ENCODE assay signal across 33 mouse cellular contexts in genomic region chr8:83437077-83437476, GRCm38 (mm10). TPM values are rescaled to one million over a fixed set of nuclear protein-coding genes. Genes with fewer than 3 reads are reported as not detected.
DNase-seq lines count a peak whose midpoint lies in the region; ATAC-seq and TF ChIP-seq lines count a peak whose summit lies in the region.
"Had no signal": no experiment of that assay in that cellular context is flagged by ENCODE, and none has a peak within 500 bp of the region (broad histone marks: within the 10 kb centered on the region; RNA-seq: fewer than 3 reads in every experiment).

No protein-coding gene starts in this region.

- H3K27me3 ChIP-seq in CH12.LX (replicated peaks), result no peaks in the 10 kb centered on the region
- no peaks in the 10 kb centered on the region for H3K27me3 ChIP-seq in forebrain, embryonic 15.5 days
- no peaks in the 10 kb centered on the region for H3K27me3 ChIP-seq in neural tube, embryonic 15.5 days (replicated peaks)
- H3K27me3 ChIP-seq: embryonic facial prominence, embryonic 13.5 days; forebrain, embryonic 12.5 days; heart, embryonic 15.5 days; Patski had no signal

- peaks cover 2 to 23% of the 10 kb centered on the region in 2 experiments; a peak in 3 of 4 replicates for H3K4me1 ChIP-seq in CH12.LX (ENCODE audit: control insufficient read depth in 1 of 2, insufficient read depth in 2 of 2)
- H3K4me1 ChIP-seq in forebrain, embryonic 15.5 days, result peaks cover 24% of the 10 kb centered on the region
- peaks cover 19% of the 10 kb centered on the region for H3K4me1 ChIP-seq in neural tube, embryonic 15.5 days

- in situ Hi-C loops in CH12.LX (cut with MboI; ENCODE audit: low pct_ligation_motif_present, low pct_unique_long_range_greater_than_20kb, low sequenced_read_pairs), result no loop called here

- peaks cover 7 to 40% of the 10 kb centered on the region in 2 experiments for H3K36me3 ChIP-seq in CH12.LX (replicated peaks in 1 of 2; ENCODE audit: control insufficient read depth in 1 of 2, insufficient read depth in 1 of 2, low read length in 1 of 2)
- peaks cover 29% of the 10 kb centered on the region for H3K36me3 ChIP-seq in forebrain, embryonic 15.5 days
- peaks cover 27% of the 10 kb centered on the region for H3K36me3 ChIP-seq in neural tube, embryonic 15.5 days

- peaks cover 16% of the 10 kb centered on the region for H3K79me2 ChIP-seq in CH12.LX (replicated peaks; ENCODE audit: control insufficient read depth, extremely low read depth, insufficient read depth, poor library complexity, severe bottlenecking)

- H3K4me3 ChIP-seq in CH12.LX (replicated peaks in 1 of 3; ENCODE audit: low read depth in 2 of 3, low read length in 2 of 3, poor library complexity in 1 of 3), result no peak overlapping the region
- H3K4me3 ChIP-seq in forebrain, embryonic 15.5 days, result no peak overlapping the region
- H3K4me3 ChIP-seq in neural tube, embryonic 15.5 days (replicated peaks), result no peak overlapping the region
- H3K4me3 ChIP-seq: embryonic facial prominence, embryonic 10.5 days; embryonic facial prominence, embryonic 13.5 days; erythroblast, embryonic 14.5 days; forebrain, embryonic 12.5 days; heart, embryonic 12.5 days; heart, embryonic 15.5 days had no signal

- DNase-seq in layer of hippocampus, adult 9-11 months, result peak; percentile 48
- DNase-seq in layer of hippocampus, adult 18-20 months (ENCODE audit: low spot score in 2 of 2), result no peak
- DNase-seq in 416B (ENCODE audit: low read depth) (peak; percentile 68), CH12.LX (ENCODE audit: extremely low read depth) (peak; percentile 21)
- no peak for DNase-seq in lung, postnatal 10 days
- DNase-seq: adrenal gland, postnatal 10 days; adrenal gland, postnatal 36 days; cerebellum, adult 11 months; cerebellum, adult 2 months; cerebellum, adult 9-11 months; cerebellum, postnatal 25 days; embryo, embryonic 11 days; gastrocnemius, postnatal 25 days; heart, postnatal 10 days; heart, postnatal 36 days had no signal

- peak; percentile 76 for ATAC-seq in granulocyte monocyte progenitor cell, adult 5-6 weeks (replicated peaks; ENCODE audit: poor library complexity, severe bottlenecking)
- no peak for ATAC-seq in forebrain, embryonic 15.5 days (replicated peaks)
- ATAC-seq in neural tube, embryonic 15.5 days (ENCODE audit: low FRiP score), result no peak
- ATAC-seq: forebrain, embryonic 16.5 days; hindbrain, postnatal 0 days; inflammation-experienced regulatory T-cells, adult 6 months; Patski had no signal

- no peaks in the 10 kb centered on the region for H3K9me3 ChIP-seq in CH12.LX (replicated peaks; ENCODE audit: low read length)
- H3K9me3 ChIP-seq in forebrain, embryonic 15.5 days, result no peaks in the 10 kb centered on the region
- H3K9me3 ChIP-seq in neural tube, embryonic 15.5 days (replicated peaks), result no peaks in the 10 kb centered on the region
- H3K9me3 ChIP-seq: embryonic facial prominence, embryonic 10.5 days; embryonic facial prominence, embryonic 13.5 days; forebrain, embryonic 12.5 days; G1E; heart, embryonic 12.5 days; heart, embryonic 15.5 days had no signal

- no peak overlapping the region for H3K27ac ChIP-seq in CH12.LX (ENCODE audit: insufficient read depth, low read depth)
- H3K27ac ChIP-seq in forebrain, embryonic 15.5 days (replicated peaks), result no peak overlapping the region
- H3K27ac ChIP-seq in neural tube, embryonic 15.5 days (replicated peaks), result no peak overlapping the region
- H3K27ac ChIP-seq: embryonic facial prominence, embryonic 10.5 days; embryonic facial prominence, embryonic 13.5 days; forebrain, embryonic 12.5 days; heart, embryonic 15.5 days; hindbrain, embryonic 14.5 days; hindbrain, postnatal 0 days had no signal

- dilution Hi-C loops in CH12.LX (cut with MboI; ENCODE audit: extremely low pct_ligation_motif_present, extremely low pct_unique_long_range_greater_than_20kb, low sequenced_read_pairs), result no loop called here

- no peak for TF ChIP-seq RAD21 in CH12.LX (IDR thresholded peaks at IDR 0.05; ENCODE audit: low read depth, low read length)

- WGBS in forebrain, embryonic 15.5 days, result 90% methylated on average over 1 of the region's 1 CpGs
- WGBS in neural tube, embryonic 15.5 days, result 95% methylated on average over 1 of the region's 1 CpGs

- no peak for TF ChIP-seq CTCF in CH12.LX (conservative IDR thresholded peaks at IDR 0.05 in 1 of 2, IDR thresholded peaks at IDR 0.05 in 1 of 2; ENCODE audit: low read depth in 2 of 2, low read length in 2 of 2)

- H3K9ac ChIP-seq in CH12.LX (ENCODE audit: insufficient read depth, low read depth), result no peak overlapping the region
- no peak overlapping the region for H3K9ac ChIP-seq in forebrain, embryonic 15.5 days (replicated peaks)
- H3K9ac ChIP-seq in neural tube, embryonic 15.5 days (replicated peaks), result no peak overlapping the region
- H3K9ac ChIP-seq: embryonic facial prominence, embryonic 13.5 days; forebrain, embryonic 12.5 days; heart, embryonic 12.5 days; heart, embryonic 15.5 days; hindbrain, embryonic 14.5 days had no signal

- no peak for TF ChIP-seq EP300 in CH12.LX (IDR thresholded peaks at IDR 0.05; ENCODE audit: low read length)

- TF ChIP-seq POLR2A in CH12.LX (IDR thresholded peaks at IDR 0.05; ENCODE audit: low read depth, low read length), result no peak

- no peak overlapping the region for H3K4me2 ChIP-seq in CH12.LX (ENCODE audit: insufficient read depth, low read depth, poor library complexity, severe bottlenecking)
- H3K4me2 ChIP-seq in forebrain, embryonic 15.5 days (replicated peaks), result no peak overlapping the region
- no peak overlapping the region for H3K4me2 ChIP-seq in neural tube, embryonic 15.5 days
- H3K4me2 ChIP-seq: embryonic facial prominence, embryonic 13.5 days; forebrain, embryonic 12.5 days; heart, embryonic 12.5 days; heart, embryonic 15.5 days; hindbrain, embryonic 14.5 days had no signal

TF ChIP-seq in CH12.LX, 34 proteins besides CTCF, POLR2A, EP300 and RAD21:
- TF ChIP-seq ELF1 (IDR thresholded peaks at IDR 0.05; ENCODE audit: low read depth, low read length), result no peak
- no peak for TF ChIP-seq ZNF384 (IDR thresholded peaks at IDR 0.05; ENCODE audit: low read depth, low read length)
- no peak for TF ChIP-seq ZC3H11A (IDR thresholded peaks at IDR 0.05; ENCODE audit: low read depth, low read length)
- no peak for TF ChIP-seq E2F4 (IDR thresholded peaks at IDR 0.05; ENCODE audit: insufficient replicate concordance, low read depth, low read length)
- TF ChIP-seq JUN (IDR thresholded peaks at IDR 0.05; ENCODE audit: insufficient read depth, low read depth, low read length), result no peak
- TF ChIP-seq TBP (conservative IDR thresholded peaks at IDR 0.05; ENCODE audit: low read depth, low read length), result no peak

RNA-seq across cellular contexts. Expression of gene Scoc, which starts 21.1 kb away (rescaled TPM):
- 100 to 1,000 TPM; 221 to 233 TPM for total RNA-seq in layer of hippocampus, adult 18-20 months (2021)
- 28.9 and 37.8 TPM in 2 replicates for total RNA-seq in CH12.LX (2012; rRNA removed)
- total RNA-seq in CH12.LX (2014; rRNA removed), result 79.7 and 85.9 TPM in 2 replicates
- polyA plus RNA-seq in CH12.LX (2012; ENCODE audit: insufficient read length, low read depth), result 25.4 and 34.5 TPM in 2 replicates
- 35.8 and 47.8 TPM in 2 replicates for total RNA-seq in granulocyte monocyte progenitor cell, adult 5-6 weeks (2014; fragmentation: Nextera tagmentation)
- total RNA-seq in granulocyte monocyte progenitor cell, adult 5-6 weeks (2017), result 26.2 and 34.8 TPM in 2 replicates
- polyA plus RNA-seq in forebrain, embryonic 15.5 days (2015; fragmentation: Nextera tagmentation; extraction: Ambion mirVana), result 208 and 220 TPM in 2 replicates
- 272 and 290 TPM in 2 replicates for polyA plus RNA-seq in neural tube, embryonic 15.5 days (2015; fragmentation: Nextera tagmentation; extraction: Ambion mirVana)

RNA-seq across cellular contexts. Expression of gene Clgn, which starts 47.4 kb away (rescaled TPM):
- 1 to 10 TPM; 7.9 to 8.1 TPM for total RNA-seq in layer of hippocampus, adult 18-20 months (2021)
- total RNA-seq in CH12.LX (2012; rRNA removed) (0.59 TPM in 2 replicates), CH12.LX (2014; rRNA removed) (1.2 and 1.3 TPM in 2 replicates)
- 1.4 and 1.5 TPM in 2 replicates for polyA plus RNA-seq in CH12.LX (2012; ENCODE audit: insufficient read length, low read depth)
- total RNA-seq in granulocyte monocyte progenitor cell, adult 5-6 weeks (2014; fragmentation: Nextera tagmentation), result not detected in 2 replicates
- not detected in 2 replicates for total RNA-seq in granulocyte monocyte progenitor cell, adult 5-6 weeks (2017)
- 6.2 and 6.3 TPM in 2 replicates for polyA plus RNA-seq in forebrain, embryonic 15.5 days (2015; fragmentation: Nextera tagmentation; extraction: Ambion mirVana)
- polyA plus RNA-seq in neural tube, embryonic 15.5 days (2015; fragmentation: Nextera tagmentation; extraction: Ambion mirVana), result 15.9 and 17.2 TPM in 2 replicates
- total RNA-seq: adrenal gland, adult 18-20 months; gastrocnemius, adult 18-20 months; gastrocnemius, postnatal 25 days; heart, adult 8-10 months; heart, postnatal 10 days; heart, postnatal 36 days had no signal
- polyA plus RNA-seq: erythroblast, embryonic 14.5 days; G1E; Patski had no signal

Comparison
In these comparisons a context has a peak if more than half of its experiments do, and no peak if none do; other contexts are left out.
1. DNase-seq: peak in layer of hippocampus, adult 9-11 months (single experiment), 416B (single experiment) and CH12.LX (single experiment); none in layer of hippocampus, adult 18-20 months (0 of 2) and lung, postnatal 10 days (single experiment).